Mouse (Mus musculus) MEL (cell line): ENCODE measurements around the gene Bdh1. TPM values are rescaled to one million over a fixed set of nuclear protein-coding genes. Genes with fewer than 3 reads are reported as not detected.
A peak's percentile ranks its signal among the peaks of the same experiment; 100 is the strongest.

Experiments
- DNase-seq: peaks from one replicate; pipeline ENCODE4 v3.0.0; 2011; ENCODE audit warnings: low read depth, low spot score
- H3K27ac ChIP-seq: 2 replicates; pipeline ENCODE4 v1.5.1; 2012; ENCODE audit warnings: low read depth, mild to moderate bottlenecking, control low read depth, low read length, moderate library complexity; ENCODE audit not compliant: control insufficient read depth
- H3K27me3 ChIP-seq, 2 experiments: fragments of 150-350 bp in 1 of 2; sonication (generic) in 1 of 2; 2 replicates each; pipeline ENCODE4 v1.6.1; 2012; ENCODE audit warnings: low read length in 2 of 2, mild to moderate bottlenecking in 2 of 2, improper control_type of control experiment in 1 of 2, moderate library complexity in 1 of 2; ENCODE audit not compliant: insufficient read depth in 2 of 2, control insufficient read depth in 1 of 2
- H3K36me3 ChIP-seq, 2 experiments: 2 replicates each; pipeline ENCODE4 v1.6.1; 2012 to 2014; ENCODE audit warnings: low read length in 2 of 2, improper control_type of control experiment in 1 of 2, inconsistent platforms in 1 of 2, mild to moderate bottlenecking in 1 of 2; ENCODE audit not compliant: insufficient read depth in 2 of 2, control insufficient read depth in 1 of 2
- H3K4me1 ChIP-seq, 2 experiments: fragments of 150-350 bp in 1 of 2; sonication (generic) in 1 of 2; 2 replicates each; pipeline ENCODE4 v1.6.1; 2012; ENCODE audit warnings: low read length in 2 of 2, improper control_type of control experiment in 1 of 2, mild to moderate bottlenecking in 1 of 2; ENCODE audit not compliant: insufficient read depth in 2 of 2, control insufficient read depth in 1 of 2
- H3K4me3 ChIP-seq, 2 experiments: fragments of 150-350 bp in 1 of 2; sonication (generic) in 1 of 2; 2 replicates each; pipeline ENCODE4 v1.5.1; 2012; ENCODE audit warnings: low read depth in 2 of 2, low read length in 2 of 2, mild to moderate bottlenecking in 2 of 2, moderate library complexity in 2 of 2, control low read depth in 1 of 2, improper control_type of control experiment in 1 of 2; ENCODE audit not compliant: control insufficient read depth in 1 of 2, insufficient read depth in 1 of 2
- H3K79me2 ChIP-seq: 2 replicates; pipeline ENCODE4 v1.6.1; 2012; ENCODE audit warnings: mild to moderate bottlenecking, low read length, moderate library complexity; ENCODE audit not compliant: control insufficient read depth, poor library complexity, insufficient read depth
- H3K9ac ChIP-seq: 2 replicates; pipeline ENCODE4 v1.6.1; 2012; ENCODE audit warnings: low read depth, mild to moderate bottlenecking, control low read depth, low read length, moderate library complexity; ENCODE audit not compliant: control insufficient read depth, poor library complexity, severe bottlenecking
- H3K9me3 ChIP-seq: fragments of 150-350 bp; sonication (generic); replicated peaks from 2 replicates; pipeline ENCODE4 v1.6.1; 2012; ENCODE audit warnings: mild to moderate bottlenecking, low read length, improper control_type of control experiment, moderate library complexity; ENCODE audit not compliant: insufficient read depth
- BHLHE40 ChIP-seq: IDR thresholded peaks from 2 replicates; pipeline ENCODE4 v1.6.1; 2012; ENCODE audit warnings: low read depth, mild to moderate bottlenecking, inconsistent platforms, low read length, improper control_type of control experiment, borderline replicate concordance
- CHD2 ChIP-seq: IDR thresholded peaks from 2 replicates; pipeline ENCODE4 v1.6.1; 2011; ENCODE audit warnings: low read length, improper control_type of control experiment
- CTCF ChIP-seq, 3 experiments: IDR thresholded peaks in 2 of 3; conservative IDR thresholded peaks in 1 of 3; 2 replicates each; pipeline ENCODE4 v1.5.1; 2011 to 2012; ENCODE audit warnings: low read length in 3 of 3, low read depth in 2 of 3, mild to moderate bottlenecking in 2 of 3, improper control_type of control experiment in 1 of 3, inconsistent platforms in 1 of 3, mixed read lengths in 1 of 3, moderate library complexity in 1 of 3; ENCODE audit not compliant: control insufficient read depth in 1 of 3, insufficient read depth in 1 of 3, poor library complexity in 1 of 3, severe bottlenecking in 1 of 3
- E2F4 ChIP-seq: IDR thresholded peaks from 2 replicates; pipeline ENCODE4 v1.6.1; 2011; ENCODE audit warnings: low read depth, low read length, improper control_type of control experiment, borderline replicate concordance
- EP300 ChIP-seq, 2 experiments: IDR thresholded peaks; 2 replicates each; pipeline ENCODE4 v1.6.1; 2011; ENCODE audit warnings: improper control_type of control experiment in 2 of 2, low read length in 2 of 2, low read depth in 1 of 2, mild to moderate bottlenecking in 1 of 2
- ETS1 ChIP-seq: IDR thresholded peaks from 2 replicates; pipeline ENCODE4 v1.6.1; 2012; ENCODE audit warnings: low read depth, mild to moderate bottlenecking, inconsistent platforms, low read length, improper control_type of control experiment, moderate library complexity
- GATA1 ChIP-seq: IDR thresholded peaks from 2 replicates; pipeline ENCODE4 v1.6.1; 2011; ENCODE audit warnings: low read depth, low read length, improper control_type of control experiment
- JUND ChIP-seq: IDR thresholded peaks from 2 replicates; pipeline ENCODE4 v1.6.1; 2011; ENCODE audit warnings: low read depth, mild to moderate bottlenecking, improper control_type of control experiment, low read length
- MAFK ChIP-seq: IDR thresholded peaks from 2 replicates; pipeline ENCODE4 v1.6.1; 2011; ENCODE audit warnings: low read depth, mild to moderate bottlenecking, low read length, improper control_type of control experiment, borderline replicate concordance
- MAX ChIP-seq: IDR thresholded peaks from 2 replicates; pipeline ENCODE4 v1.6.1; 2011; ENCODE audit warnings: low read length, improper control_type of control experiment
- MAZ ChIP-seq: IDR thresholded peaks from 2 replicates; pipeline ENCODE4 v1.6.1; 2012; ENCODE audit warnings: low read depth, mild to moderate bottlenecking, inconsistent platforms, low read length, improper control_type of control experiment
- MXI1 ChIP-seq: IDR thresholded peaks from 2 replicates; pipeline ENCODE4 v1.6.1; 2011; ENCODE audit warnings: mild to moderate bottlenecking, low read depth, low read length, improper control_type of control experiment
- MYC ChIP-seq: IDR thresholded peaks from 2 replicates; pipeline ENCODE4 v1.6.1; 2011; ENCODE audit warnings: low read depth, mild to moderate bottlenecking, low read length, improper control_type of control experiment, moderate library complexity
- NELFE ChIP-seq: IDR thresholded peaks from 2 replicates; pipeline ENCODE4 v1.6.1; 2011; ENCODE audit warnings: low read depth, low read length, improper control_type of control experiment
- POLR2AphosphoS2 ChIP-seq: IDR thresholded peaks from 2 replicates; pipeline ENCODE4 v1.6.1; 2011; ENCODE audit warnings: low read length, improper control_type of control experiment
- POLR2AphosphoS5 ChIP-seq: IDR thresholded peaks from 2 replicates; pipeline ENCODE4 v1.6.1; 2012; ENCODE audit warnings: low read depth, borderline replicate concordance, mild to moderate bottlenecking, inconsistent platforms, low read length, moderate library complexity, mixed read lengths
- RAD21 ChIP-seq: IDR thresholded peaks from 2 replicates; pipeline ENCODE4 v1.6.1; 2011; ENCODE audit warnings: mild to moderate bottlenecking, low read depth, low read length, improper control_type of control experiment
- SIN3A ChIP-seq: IDR thresholded peaks from 2 replicates; pipeline ENCODE4 v1.6.1; 2012; ENCODE audit warnings: low read length, improper control_type of control experiment, inconsistent platforms
- SMC3 ChIP-seq: IDR thresholded peaks from 2 replicates; pipeline ENCODE4 v1.6.1; 2011; ENCODE audit warnings: low read depth, low read length, improper control_type of control experiment
- TAL1 ChIP-seq: IDR thresholded peaks from 2 replicates; pipeline ENCODE4 v1.6.1; 2012; ENCODE audit warnings: mild to moderate bottlenecking, inconsistent platforms, low read length, moderate library complexity, mixed read lengths
- TBP ChIP-seq: IDR thresholded peaks from 2 replicates; pipeline ENCODE4 v1.8.0; 2011; ENCODE audit warnings: low read depth, low read length, improper control_type of control experiment
- USF2 ChIP-seq, 2 experiments: IDR thresholded peaks; 2 replicates each; pipeline ENCODE4 v1.6.1; 2011 to 2012; ENCODE audit warnings: improper control_type of control experiment in 2 of 2, low read length in 2 of 2, borderline replicate concordance in 1 of 2, inconsistent platforms in 1 of 2, low read depth in 1 of 2, mild to moderate bottlenecking in 1 of 2; ENCODE audit not compliant: insufficient read depth in 1 of 2
- ZC3H11A ChIP-seq: IDR thresholded peaks from 2 replicates; pipeline ENCODE4 v1.6.1; 2012; ENCODE audit warnings: low read depth, mild to moderate bottlenecking, inconsistent platforms, low read length, improper control_type of control experiment
- ZKSCAN1 ChIP-seq: IDR thresholded peaks from 2 replicates; pipeline ENCODE4 v1.6.1; 2012; ENCODE audit warnings: low read depth, mild to moderate bottlenecking, inconsistent platforms, low read length, improper control_type of control experiment, moderate library complexity
- polyA plus RNA-seq, 2 experiments: library from polyadenylated mRNA; stranded (reverse) in 1 of 2; unstranded in 1 of 2; fragments of >175 nt in 1 of 2; fragments of >200 nt in 1 of 2; gene quantifications; 2 replicates each; pipeline versions ENCODE4 v1.2.1 to v1.2.4; 2012; ENCODE audit warnings: low replicate concordance in 2 of 2, low read depth in 1 of 2; ENCODE audit not compliant: insufficient read length in 2 of 2, insufficient read depth in 1 of 2, missing spikeins in 1 of 2
- total RNA-seq: library from RNA; depleted of rRNA; stranded (reverse); fragments of 300-350 nt; gene quantifications from 2 replicates; pipeline ENCODE4 v1.2.3, GENCODE M21; 2012

Bdh1 gene
- total and polyA plus RNA-seq, 3 experiments, result 67.5 to 187 TPM; not detected in 1

GRCm38 (mm10) chr16:31464953-31465352 lies 42.9 kb downstream of the Bdh1 start:
- Histone ChIP-seq H3K79me2 (no peaks in the 10 kb centered on the region), H3K27me3 (no peaks in the 10 kb centered on the region), H3K4me3 (no peak overlapping the region), H3K9ac (no peak overlapping the region), H3K4me1 (peaks cover 0 to 6% of the 10 kb centered on the region in 2 experiments; a peak in 2 of 4 replicates), H3K9me3 (no peaks in the 10 kb centered on the region), H3K27ac (no peak overlapping the region), H3K36me3 (peaks cover 0 to 3% of the 10 kb centered on the region in 2 experiments; a peak in 2 of 4 replicates)
- TF ChIP-seq MAFK (no peak), TAL1 (no peak), GATA1 (no peak), MXI1 (no peak), EP300 (IDR thresholded peaks at IDR 0.05; ENCODE audit: low read depth in 1 of 2, low read length in 2 of 2) (no peak), SMC3 (no peak), MAX (no peak)
- DNase-seq, result peak; percentile 59

GRCm38 (mm10) chr16:31465630-31466029 lies 43.5 kb downstream of the Bdh1 start:
- no peak overlapping the region for H3K9ac ChIP-seq
- no peak overlapping the region for H3K27ac ChIP-seq
- H3K4me1 ChIP-seq, result peaks cover 0 to 5% of the 10 kb centered on the region in 2 experiments; a peak in 2 of 4 replicates
- peak; percentile 67 for DNase-seq
- no peaks in the 10 kb centered on the region for H3K36me3 ChIP-seq
- no peak overlapping the region for H3K4me3 ChIP-seq
- H3K27me3 ChIP-seq, result no peaks in the 10 kb centered on the region
- no peaks in the 10 kb centered on the region for H3K9me3 ChIP-seq
- TF ChIP-seq JUND (no peak), TAL1 (no peak), GATA1 (no peak), SMC3 (peak; percentile 90), E2F4 (no peak), SIN3A (no peak), CHD2 (no peak), MAZ (0 out of 2 replicates have a peak, but pooled peaks have one; percentile 28), ETS1 (no peak), TBP (no peak), POLR2AphosphoS5 (no peak), RAD21 (peak; percentile 82), ZKSCAN1 (no peak), MAX (no peak), BHLHE40 (no peak), POLR2AphosphoS2 (no peak), USF2 (IDR thresholded peaks at IDR 0.05; ENCODE audit: borderline replicate concordance in 1 of 2, insufficient read depth in 1 of 2, low read depth in 1 of 2, low read length in 2 of 2) (no peak), ZC3H11A (peak; percentile 79), NELFE (no peak), CTCF (IDR thresholded peaks at IDR 0.05 in 2 of 3, conservative IDR thresholded peaks at IDR 0.05 in 1 of 3; ENCODE audit: control insufficient read depth in 1 of 3, insufficient read depth in 1 of 3, low read depth in 2 of 3, low read length in 3 of 3, poor library complexity in 1 of 3, severe bottlenecking in 1 of 3) (peak; percentile 60 to 79 (median 64)), MYC (no peak)
- H3K79me2 ChIP-seq, result no peaks in the 10 kb centered on the region
